Mouse (Mus musculus) myocyte (in vitro differentiated cells): ENCODE data around the gene Taf9. TPM values are rescaled to one million over a fixed set of nuclear protein-coding genes. Genes with fewer than 3 reads are reported as not detected.
A peak's percentile ranks its signal among the peaks of the same experiment; 100 is the strongest.

Source experiments
- H3K27me3 ChIP-seq: one replicate; pipeline ENCODE4 v1.6.1; 2011; ENCODE audit not compliant: control insufficient read depth, insufficient read depth, insufficient read length
- H3K36me3 ChIP-seq: one replicate; pipeline ENCODE4 v1.6.1; 2011; ENCODE audit not compliant: control insufficient read depth, insufficient read depth
- H3K4me2 ChIP-seq: one replicate; pipeline ENCODE4 v1.6.1; 2011; ENCODE audit warnings: low read depth, control low read depth
- H3K4me3 ChIP-seq: one replicate; pipeline ENCODE4 v1.5.1; 2011; ENCODE audit warnings: mild to moderate bottlenecking, control low read depth, moderate library complexity
- H3K79me2 ChIP-seq: one replicate; pipeline ENCODE4 v1.6.1; 2011; ENCODE audit not compliant: control insufficient read depth, insufficient read depth
- H3ac ChIP-seq: one replicate; pipeline ENCODE4 v1.6.1; 2011; ENCODE audit not compliant: control insufficient read depth, insufficient read length
- CEBPB ChIP-seq: IDR thresholded peaks from 2 replicates; pipeline ENCODE4 v1.6.1; 2011; ENCODE audit warnings: mild to moderate bottlenecking, moderate library complexity; ENCODE audit not compliant: poor library complexity, insufficient read depth, severe bottlenecking
- E2F4 ChIP-seq: IDR thresholded peaks from one replicate; pipeline ENCODE4 v1.6.1; 2011; ENCODE audit warnings: mild to moderate bottlenecking, control low read depth, moderate library complexity; ENCODE audit not compliant: insufficient read depth
- MAX ChIP-seq: IDR thresholded peaks from one replicate; pipeline ENCODE4 v1.6.1; 2011; ENCODE audit warnings: low read depth, mild to moderate bottlenecking, control low read depth
- MYOD1 ChIP-seq, 3 experiments: IDR thresholded peaks; one replicate each; pipeline ENCODE4 v1.6.1; 2011; ENCODE audit warnings: control low read depth in 2 of 3, low read depth in 2 of 3, mild to moderate bottlenecking in 2 of 3, moderate library complexity in 1 of 3; ENCODE audit not compliant: insufficient read length in 2 of 3, control insufficient read depth in 1 of 3
- MYOG ChIP-seq, 3 experiments: IDR thresholded peaks; one replicate each; pipeline ENCODE4 v1.6.1; 2011; ENCODE audit warnings: control low read depth in 2 of 3, low read depth in 2 of 3, mild to moderate bottlenecking in 2 of 3; ENCODE audit not compliant: insufficient read length in 2 of 3, control insufficient read depth in 1 of 3, insufficient read depth in 1 of 3
- POLR2A ChIP-seq: IDR thresholded peaks from one replicate; pipeline ENCODE4 v1.6.1; 2011; ENCODE audit warnings: low read depth, mild to moderate bottlenecking, control low read depth, moderate library complexity; ENCODE audit not compliant: insufficient read length
- POLR2AphosphoS2 ChIP-seq: IDR thresholded peaks from one replicate; pipeline ENCODE4 v1.6.1; 2011; ENCODE audit warnings: low read depth, control low read depth; ENCODE audit not compliant: insufficient read length
- REST ChIP-seq: IDR thresholded peaks from one replicate; pipeline ENCODE4 v1.6.1; 2011; ENCODE audit warnings: mild to moderate bottlenecking, control low read depth, moderate library complexity; ENCODE audit not compliant: insufficient read depth, insufficient read length
- SRF ChIP-seq: IDR thresholded peaks from one replicate; pipeline ENCODE4 v1.6.1; 2011; ENCODE audit warnings: low read depth; ENCODE audit not compliant: control insufficient read depth, insufficient read length
- TCF12 ChIP-seq: IDR thresholded peaks from one replicate; pipeline ENCODE4 v1.6.1; 2011; ENCODE audit warnings: mild to moderate bottlenecking, control low read depth; ENCODE audit not compliant: poor library complexity, insufficient read depth, severe bottlenecking
- TCF3 ChIP-seq: IDR thresholded peaks from one replicate; pipeline ENCODE4 v1.6.1; 2011; ENCODE audit warnings: low read depth, control low read depth; ENCODE audit not compliant: insufficient read length
- USF1 ChIP-seq: IDR thresholded peaks from one replicate; pipeline ENCODE4 v1.6.1; 2011; ENCODE audit warnings: low read depth, mild to moderate bottlenecking, control low read depth, moderate library complexity
- polyA plus RNA-seq: library from polyadenylated mRNA; unstranded; fragments of >200 nt; fragmentation: generic; extraction: Trizol; gene quantifications from one replicate; pipeline ENCODE4 v1.2.1, GENCODE M21; 2012; ENCODE audit warnings: missing spikeins

Gene Taf9
- polyA plus RNA-seq, 1 experiment: 5.3 TPM

DNA sequence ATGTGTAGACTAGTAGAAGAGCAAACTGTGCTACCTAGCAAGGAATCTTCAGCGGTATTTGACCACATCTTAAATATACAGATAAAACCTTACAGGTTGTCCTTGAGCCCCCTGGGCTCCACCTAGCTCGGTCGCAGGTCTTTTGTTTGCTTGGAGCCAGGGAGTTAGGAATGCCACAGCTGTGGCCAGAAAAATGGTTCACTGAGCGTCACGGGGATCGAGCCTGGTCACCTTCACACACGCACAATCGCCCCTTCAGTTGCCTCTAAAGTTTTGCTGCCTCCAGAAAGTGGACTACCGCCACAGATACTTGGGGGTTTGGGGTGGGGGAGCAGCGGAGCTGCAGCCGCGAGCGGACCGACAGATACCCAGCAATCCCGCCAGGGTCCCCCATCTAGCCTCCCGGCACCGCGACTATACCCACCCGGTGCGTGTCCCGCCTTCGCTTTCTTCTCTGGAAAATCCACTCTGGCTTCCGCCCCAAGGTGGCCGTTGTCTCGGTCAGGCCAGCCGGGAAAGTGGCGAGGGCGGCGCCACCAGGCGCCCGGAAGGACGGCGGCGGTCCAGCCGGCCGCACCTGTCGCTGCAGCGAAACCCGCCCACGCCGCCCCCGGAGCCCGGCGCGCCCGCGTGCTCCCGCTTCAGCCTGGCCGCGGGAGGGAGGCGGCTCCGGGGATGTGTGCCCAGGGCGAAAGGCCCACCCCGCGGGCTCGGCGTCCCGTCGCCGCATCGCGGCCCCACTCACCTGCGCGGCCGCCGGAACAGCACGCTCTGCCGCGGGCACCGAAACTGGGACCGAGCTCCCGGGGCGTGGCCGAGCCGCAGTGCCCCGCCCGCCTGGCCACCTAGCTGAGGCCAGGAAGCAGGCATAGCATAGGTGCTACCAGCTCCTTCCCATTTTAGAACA lies 34.9 kb upstream of the Taf9 start, which contains the start of gene Marveld2:
Marveld2 (minus strand) TSS at position 791 of the 907 bp plus-strand sequence.
- no peak for TF ChIP-seq TCF12
- TF ChIP-seq USF1: no peak
- no peak for TF ChIP-seq REST
- TF ChIP-seq MAX: no peak
- TF ChIP-seq POLR2AphosphoS2: no peak
- no peak for TF ChIP-seq SRF
- no peak for TF ChIP-seq POLR2A
- no peak for TF ChIP-seq TCF3
- no peak for TF ChIP-seq CEBPB
- TF ChIP-seq E2F4: no peak
- no peak for TF ChIP-seq MYOG (IDR thresholded peaks at IDR 0.05; ENCODE audit: control insufficient read depth in 1 of 3, insufficient read depth in 1 of 3, insufficient read length in 2 of 3, low read depth in 2 of 3)
- no peak for TF ChIP-seq MYOD1 (IDR thresholded peaks at IDR 0.05; ENCODE audit: control insufficient read depth in 1 of 3, insufficient read length in 2 of 3, low read depth in 2 of 3)
- H3K79me2 ChIP-seq: no peaks in the 10 kb centered on the region
- H3K4me2 ChIP-seq: no peak within 1 kb of the TSS
- no peaks in the 10 kb centered on the region for H3K27me3 ChIP-seq
- H3K4me3 ChIP-seq: no peak within 1 kb of the TSS
- peaks cover 25% of the 10 kb centered on the region for H3K36me3 ChIP-seq
- H3ac ChIP-seq: no peak within 1 kb of the TSS

GRCm38 (mm10) chr13:100617583-100617982 lies 33.8 kb upstream of the Taf9 start:
- no peaks in the 10 kb centered on the region for H3K79me2 ChIP-seq
- peaks cover 28% of the 10 kb centered on the region for H3K36me3 ChIP-seq

GRCm38 (mm10) chr13:100622241-100622640 lies 29.1 kb upstream of the Taf9 start:
- peaks cover 45% of the 10 kb centered on the region for H3K36me3 ChIP-seq
- no peak overlapping the region for H3K4me2 ChIP-seq
- no peaks in the 10 kb centered on the region for H3K79me2 ChIP-seq
- H3K4me3 ChIP-seq: no peak overlapping the region
- TF ChIP-seq SRF: no peak
- peak in 2 of 3 experiments; percentile 13 to 59 for TF ChIP-seq MYOD1 (IDR thresholded peaks at IDR 0.05; ENCODE audit: control insufficient read depth in 1 of 3, insufficient read length in 2 of 3, low read depth in 2 of 3)
- peak in 1 of 3 experiments; percentile 57 for TF ChIP-seq MYOG (IDR thresholded peaks at IDR 0.05; ENCODE audit: control insufficient read depth in 1 of 3, insufficient read depth in 1 of 3, insufficient read length in 2 of 3, low read depth in 2 of 3)
- H3ac ChIP-seq: no peak overlapping the region
- no peaks in the 10 kb centered on the region for H3K27me3 ChIP-seq

More at GRCm38 (mm10) chr13:100617583-100617982, 33.8 kb upstream of the Taf9 start:
- TF ChIP-seq CEBPB (no peak), POLR2AphosphoS2 (no peak), SRF (no peak), MYOD1 (IDR thresholded peaks at IDR 0.05; ENCODE audit: control insufficient read depth in 1 of 3, insufficient read length in 2 of 3, low read depth in 2 of 3) (no peak), TCF3 (no peak), MYOG (IDR thresholded peaks at IDR 0.05; ENCODE audit: control insufficient read depth in 1 of 3, insufficient read depth in 1 of 3, insufficient read length in 2 of 3, low read depth in 2 of 3) (no peak), TCF12 (no peak), MAX (no peak), REST (no peak), E2F4 (no peak), POLR2A (no peak), USF1 (no peak)
- no peak overlapping the region for H3ac ChIP-seq
- H3K27me3 ChIP-seq: no peaks in the 10 kb centered on the region
- H3K4me2 ChIP-seq: no peak overlapping the region
- no peak overlapping the region for H3K4me3 ChIP-seq

DNA sequence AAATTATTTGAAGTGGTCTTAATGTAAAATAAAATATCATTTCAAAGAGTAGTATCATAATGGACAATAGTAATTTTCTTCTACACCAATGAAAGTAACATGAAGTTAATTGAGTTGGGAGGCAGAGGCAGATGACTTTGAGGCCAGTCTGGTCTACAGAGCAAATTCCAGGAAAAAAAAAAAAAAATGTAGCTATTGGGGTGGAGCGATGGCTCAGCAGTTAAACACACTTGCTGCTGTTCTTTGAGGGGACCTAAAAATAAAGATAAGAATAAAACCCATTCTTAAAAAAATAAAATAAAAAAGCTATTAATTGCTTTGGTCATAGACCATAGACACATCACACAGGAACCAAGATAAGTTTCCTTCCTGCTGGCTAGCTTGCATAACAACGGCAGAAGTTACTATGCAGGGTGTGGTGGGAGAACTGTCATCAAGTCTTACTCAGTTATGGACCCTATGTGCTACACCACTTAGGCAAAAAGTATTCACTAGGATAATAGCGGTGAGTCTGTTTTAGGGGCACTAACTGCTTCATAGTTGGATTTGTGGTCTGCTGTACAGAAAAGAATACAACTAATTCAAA lies 17.2 kb upstream of the Taf9 start:
- Histone ChIP-seq H3K4me3 (no peak overlapping the region), H3K4me2 (no peak overlapping the region), H3K27me3 (no peaks in the 10 kb centered on the region), H3K79me2 (no peaks in the 10 kb centered on the region), H3K36me3 (peaks cover 69% of the 10 kb centered on the region), H3ac (no peak overlapping the region)
- TF ChIP-seq CEBPB (no peak), TCF12 (no peak), REST (no peak), USF1 (no peak), MAX (no peak), MYOG (IDR thresholded peaks at IDR 0.05; ENCODE audit: control insufficient read depth in 1 of 3, insufficient read depth in 1 of 3, insufficient read length in 2 of 3, low read depth in 2 of 3) (no peak), POLR2A (no peak), MYOD1 (IDR thresholded peaks at IDR 0.05; ENCODE audit: control insufficient read depth in 1 of 3, insufficient read length in 2 of 3, low read depth in 2 of 3) (no peak), POLR2AphosphoS2 (no peak), TCF3 (no peak), E2F4 (no peak), SRF (no peak)
